Mouse (Mus musculus) bone marrow, adult 2 months (tissue): ENCODE measurements around the gene Itprid2. TPM values are rescaled to one million over a fixed set of nuclear protein-coding genes. Genes with fewer than 3 reads are reported as not detected.

Experiments used
- H3K27ac ChIP-seq: fragments of 200-500 bp; 2 replicates; pipeline ENCODE4 v1.5.1; 2012; ENCODE audit warnings: low read depth, mild to moderate bottlenecking, control low read depth, inconsistent platforms, low read length; ENCODE audit not compliant: control insufficient read depth, poor library complexity, insufficient read depth
- H3K4me1 ChIP-seq: fragments of 200-500 bp; 2 replicates; pipeline ENCODE4 v1.6.1; 2011; ENCODE audit warnings: low read length; ENCODE audit not compliant: control insufficient read depth, insufficient read depth
- H3K4me3 ChIP-seq: fragments of 200-500 bp; replicated peaks from 2 replicates; pipeline ENCODE3; 2011; ENCODE audit warnings: mild to moderate bottlenecking, low read depth, low read length, control low read depth; ENCODE audit not compliant: control insufficient read depth
- CTCF ChIP-seq: fragments of 200-500 bp; IDR thresholded peaks from 2 replicates; pipeline ENCODE4 v1.5.1; 2011; ENCODE audit warnings: low read length, control low read depth; ENCODE audit not compliant: control insufficient read depth, insufficient read depth
- POLR2A ChIP-seq: fragments of 200-500 bp; IDR thresholded peaks from 2 replicates; pipeline ENCODE4 v1.6.1; 2011; ENCODE audit warnings: low read depth, mild to moderate bottlenecking, control low read depth, low read length, borderline replicate concordance; ENCODE audit not compliant: control insufficient read depth
- WGBS: fragments of 180-500 bp; shearing (Covaris S2); methylation state at CpG from one replicate; pipeline ENCODE4 v1.1.7; 2018; 5-methylcytosine and 5-hydroxymethylcytosine counted together
- polyA plus RNA-seq: library from polyadenylated mRNA; stranded (reverse); fragments of >200 nt; gene quantifications from 2 replicates; pipeline ENCODE4 v1.2.4, GENCODE M21; 2011; ENCODE audit warnings: low replicate concordance; ENCODE audit not compliant: missing spikeins, insufficient read depth, insufficient read length

Itprid2 gene
- polyA plus RNA-seq, 1 experiment, result 8.2 TPM

DNA sequence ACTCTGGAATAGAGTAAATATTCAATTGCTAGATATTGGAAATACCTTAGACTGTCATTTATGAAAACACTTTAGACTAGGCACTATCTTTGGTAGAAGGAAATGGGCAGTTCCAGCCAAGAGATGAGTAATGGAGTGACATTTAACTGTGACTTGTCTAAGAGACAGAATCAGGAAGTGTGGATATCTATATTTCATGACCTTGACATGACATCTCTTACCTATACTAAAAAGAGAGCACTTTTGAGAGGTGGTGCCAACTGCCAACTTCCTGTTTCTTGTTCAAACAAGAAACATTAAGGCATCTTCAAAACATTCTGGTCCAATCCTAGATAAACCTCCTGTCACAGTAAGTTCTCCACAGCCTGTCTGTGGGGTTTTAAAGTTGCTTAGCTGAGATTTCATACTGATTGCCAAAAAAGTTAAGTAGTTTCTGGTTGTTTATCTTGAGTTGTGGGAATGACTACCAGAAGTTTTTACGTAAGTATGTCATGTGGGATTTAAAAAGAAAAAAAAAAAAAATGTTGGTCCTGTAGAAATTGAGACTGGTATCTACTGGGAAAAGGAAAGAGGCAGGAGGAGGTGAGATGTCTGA lies 42.6 kb downstream of the Itprid2 start:
- WGBS, result 49% methylated on average over 1 of the region's 1 CpGs
- TF ChIP-seq POLR2A (no peak), CTCF (no peak)
- no peak overlapping the region for H3K4me3 ChIP-seq
- no peak overlapping the region for H3K27ac ChIP-seq
- H3K4me1 ChIP-seq, result no peaks in the 10 kb centered on the region

DNA sequence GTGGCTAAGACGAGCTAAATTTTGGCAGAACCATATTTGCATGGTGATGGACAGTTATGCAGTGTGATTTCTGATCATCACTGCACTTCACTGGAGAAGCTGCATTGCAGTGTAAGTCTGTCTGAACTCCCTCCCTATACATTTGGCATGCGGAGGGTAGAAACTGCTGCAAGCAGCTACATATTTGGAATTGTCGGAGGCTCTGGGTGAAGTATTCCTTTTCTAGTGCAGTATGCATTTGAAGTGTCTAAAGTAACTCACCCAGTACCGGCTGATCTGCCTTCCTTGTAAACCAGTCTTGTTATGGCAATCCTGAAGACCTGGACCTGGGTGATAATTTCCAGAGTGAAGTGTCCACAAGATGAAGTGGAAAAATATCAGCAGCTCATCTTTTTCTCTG lies 46.5 kb downstream of the Itprid2 start:
- no peak overlapping the region for H3K4me3 ChIP-seq
- 85% methylated on average over 4 of the region's 4 CpGs for WGBS
- TF ChIP-seq POLR2A, result no peak
- no peak for TF ChIP-seq CTCF
- no peak overlapping the region for H3K27ac ChIP-seq
- H3K4me1 ChIP-seq, result no peaks in the 10 kb centered on the region

GRCm38 (mm10) chr2:79683258-79683657 lies 48.1 kb downstream of the Itprid2 start:
- Histone ChIP-seq H3K27ac (no peak overlapping the region), H3K4me3 (no peak overlapping the region), H3K4me1 (no peaks in the 10 kb centered on the region)
- TF ChIP-seq POLR2A, result no peak
- no peak for TF ChIP-seq CTCF
- WGBS, result 85% methylated on average over 4 of the region's 4 CpGs

- no peak overlapping the region for H3K27ac ChIP-seq
- no peaks in the 10 kb centered on the region for H3K4me1 ChIP-seq
- TF ChIP-seq CTCF, result no peak
- TF ChIP-seq POLR2A, result no peak
- no peak overlapping the region for H3K4me3 ChIP-seq
- WGBS, result 49% methylated on average over 3 of the region's 3 CpGs
Observed at GRCm38 (mm10) chr2:79690838-79691237, 55.7 kb downstream of the Itprid2 start.

GRCm38 (mm10) chr2:79695190-79695589 lies 60.0 kb downstream of the Itprid2 start:
- Histone ChIP-seq H3K4me3 (no peak overlapping the region), H3K4me1 (no peaks in the 10 kb centered on the region), H3K27ac (no peak overlapping the region)
- 67% methylated on average over 4 of the region's 4 CpGs for WGBS
- TF ChIP-seq POLR2A (no peak), CTCF (no peak)

DNA sequence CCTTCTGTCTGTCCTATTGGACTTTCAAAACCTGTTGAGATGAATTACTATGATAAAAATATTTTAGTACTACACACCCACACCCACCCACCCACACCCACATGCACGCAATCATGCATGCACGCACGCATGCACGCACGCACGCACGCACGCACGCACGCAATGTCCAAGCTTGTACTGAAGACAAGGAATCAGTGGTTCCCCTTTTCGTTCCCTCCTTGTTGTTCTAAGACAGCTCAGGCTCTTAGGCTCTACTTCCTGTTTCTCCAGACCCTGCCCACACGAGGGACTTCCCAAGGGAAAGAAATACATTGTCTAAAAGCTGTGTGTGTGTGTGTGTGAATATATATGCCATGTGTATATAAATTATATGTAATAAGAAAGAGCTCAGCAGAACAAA lies 60.8 kb downstream of the Itprid2 start:
- Histone ChIP-seq H3K27ac (no peak overlapping the region), H3K4me1 (no peaks in the 10 kb centered on the region), H3K4me3 (no peak overlapping the region)
- 17% methylated on average over 12 of the region's 12 CpGs for WGBS
- TF ChIP-seq POLR2A (no peak), CTCF (no peak)

- WGBS, result 50% methylated on average over 10 of the region's 10 CpGs
- Histone ChIP-seq H3K27ac (peak overlapping the region; percentile 52; the same call in 1 of the 2 replicates), H3K4me3 (no peak overlapping the region), H3K4me1 (no peaks in the 10 kb centered on the region)
- no peak for TF ChIP-seq CTCF
- TF ChIP-seq POLR2A, result no peak
Observed at GRCm38 (mm10) chr2:79696478-79697230, 61.5 kb downstream of the Itprid2 start.

DNA sequence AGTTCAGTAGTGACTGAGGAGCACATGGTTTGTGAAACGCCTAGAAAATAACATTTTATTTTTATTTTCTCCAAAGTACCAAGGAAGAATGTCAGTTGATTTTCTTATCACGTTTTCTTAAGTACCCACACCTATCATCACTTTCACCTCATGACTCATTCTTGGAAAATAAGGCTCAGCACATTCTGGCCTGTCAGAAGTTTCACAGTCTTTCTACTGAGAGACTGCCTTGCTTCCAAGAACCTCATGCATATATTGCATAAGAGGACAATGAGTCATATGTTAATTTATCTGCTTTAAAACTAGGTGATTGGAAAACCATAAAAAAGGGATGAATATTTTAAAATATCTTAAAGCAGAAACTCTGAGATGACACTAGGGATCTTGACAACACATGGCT lies 63.0 kb downstream of the Itprid2 start:
- H3K27ac ChIP-seq, result no peak overlapping the region
- H3K4me3 ChIP-seq, result no peak overlapping the region
- WGBS, result 26% methylated on average over 2 of the region's 2 CpGs
- TF ChIP-seq POLR2A (no peak), CTCF (no peak)
- no peaks in the 10 kb centered on the region for H3K4me1 ChIP-seq
